Comparison of ENCODE assay signal across 9 mouse cellular contexts in genomic region chr5:148977698-148978457, GRCm38 (mm10). TPM values are rescaled to one million over a fixed set of nuclear protein-coding genes. Genes with fewer than 3 reads are reported as not detected.
DNase-seq lines count a peak whose midpoint lies in the region; ATAC-seq and TF ChIP-seq lines count a peak whose summit lies in the region.
"Had no signal": no experiment of that assay in that cellular context is flagged by ENCODE, and none has a peak within 500 bp of the region (broad histone marks: within the 10 kb centered on the region; RNA-seq: fewer than 3 reads in every experiment).

No protein-coding gene starts in this region.

- no peak for TF ChIP-seq POLR2A in kidney, adult 2 months (IDR thresholded peaks at IDR 0.05; ENCODE audit: low read depth, low read length)

- intact Hi-C loops in heart, postnatal 25 days (cut with DNase I) = no loop called here
- intact Hi-C loops in left cerebral cortex, adult 2 months (cut with DNase I) = no loop called here

- no peak overlapping the region for H3K9ac ChIP-seq in midbrain, embryonic 14.5 days (replicated peaks; ENCODE audit: low read length)

- no peak for TF ChIP-seq CTCF in kidney, adult 2 months (conservative IDR thresholded peaks at IDR 0.05; ENCODE audit: insufficient read depth, insufficient read length, low read depth, low read length)
- no peak for TF ChIP-seq CTCF in left cerebral cortex, adult 2 months (IDR thresholded peaks at IDR 0.05)

- WGBS in kidney, adult 2 months = 26% methylated on average over 14 of the region's 14 CpGs
- WGBS in midbrain, embryonic 14.5 days = 26% methylated on average over 14 of the region's 14 CpGs

- peak; percentile 95 for DNase-seq in heart, adult 11 months
- no peak for DNase-seq in heart, postnatal 25 days (ENCODE audit: low spot score)
- DNase-seq in embryo, embryonic 10.5 days (ENCODE audit: low spot score) = peak; percentile 60
- peak; percentile 56 for DNase-seq in kidney, adult 2 months
- peak; percentile 32 for DNase-seq in midbrain, embryonic 14.5 days
- no peak for DNase-seq in left cerebral cortex, adult 2 months (ENCODE audit: extremely low spot score in 1 of 2, low spot score in 2 of 2)
- no peak for DNase-seq in Muller cell, postnatal 12 days (ENCODE audit: inconsistent ontology term)
- DNase-seq in right cerebral cortex, postnatal 25 days = no peak

- no peaks in the 10 kb centered on the region for H3K9me3 ChIP-seq in midbrain, embryonic 14.5 days (ENCODE audit: control insufficient read depth, low read length)

- H3K27ac ChIP-seq in kidney, adult 2 months (ENCODE audit: insufficient read depth, low read depth, low read length) = peak overlapping the region; percentile 96
- H3K27ac ChIP-seq in midbrain, embryonic 14.5 days (replicated peaks; ENCODE audit: low read depth, low read length) = peak overlapping the region; percentile 37; the same call in 1 of the 2 replicates
- no peak overlapping the region; the same call in 1 of the 2 replicates for H3K27ac ChIP-seq in left cerebral cortex, adult 2 months

- H3K4me2 ChIP-seq in midbrain, embryonic 14.5 days (ENCODE audit: low read length) = no peak overlapping the region

- no peak for ATAC-seq in midbrain, embryonic 14.5 days (ENCODE audit: low FRiP score, low TSS enrichment)

- no peaks in the 10 kb centered on the region for H3K36me3 ChIP-seq in kidney, adult 2 months (ENCODE audit: control insufficient read depth, insufficient read depth, low read length)
- no peaks in the 10 kb centered on the region for H3K36me3 ChIP-seq in midbrain, embryonic 14.5 days (ENCODE audit: control insufficient read depth, insufficient read depth, low read length)

- no peak overlapping the region for H3K4me3 ChIP-seq in kidney, adult 2 months (ENCODE audit: insufficient read depth, low read depth, low read length)
- no peak overlapping the region for H3K4me3 ChIP-seq in midbrain, embryonic 14.5 days (replicated peaks; ENCODE audit: low read depth, low read length)
- no peak overlapping the region for H3K4me3 ChIP-seq in left cerebral cortex, adult 2 months

- peaks cover 21% of the 10 kb centered on the region for H3K4me1 ChIP-seq in kidney, adult 2 months (ENCODE audit: control insufficient read depth, insufficient read depth, low read length)
- H3K4me1 ChIP-seq in midbrain, embryonic 14.5 days (ENCODE audit: control insufficient read depth, insufficient read depth, low read length) = no peaks in the 10 kb centered on the region

- H3K27me3 ChIP-seq in kidney, adult 2 months (replicated peaks; ENCODE audit: control insufficient read depth, insufficient read depth, low read length) = no peaks in the 10 kb centered on the region
- no peaks in the 10 kb centered on the region for H3K27me3 ChIP-seq in midbrain, embryonic 14.5 days (ENCODE audit: control insufficient read depth, insufficient read depth, low read length)

RNA-seq across cellular contexts. Expression of gene Gm42791, which starts 17.1 kb away (rescaled TPM):
- total RNA-seq in heart, postnatal 25 days (2021) = 1 to 10 TPM; 5.8 to 6.2 TPM
- not detected in 2 replicates for polyA plus RNA-seq in kidney, adult 2 months (2012; rRNA removed)
- polyA plus RNA-seq in midbrain, embryonic 14.5 days (2014; fragmentation: Nextera tagmentation; extraction: Ambion mirVana) = not detected in 2 replicates
- total RNA-seq in left cerebral cortex, adult 2 months (2021) = 10 to 100 TPM; 34.0 to 39.1 TPM
- polyA plus RNA-seq: testis, adult 2 months had no signal

RNA-seq across cellular contexts. Expression of gene Katnal1, which starts 48.8 kb away (rescaled TPM):
- total RNA-seq in heart, postnatal 25 days (2021) = 1 to 10 TPM; 9.2 to 9.9 TPM
- polyA plus RNA-seq in kidney, adult 2 months (2012; rRNA removed) = 6.6 and 7.5 TPM in 2 replicates
- 30.9 and 42.8 TPM in 2 replicates for polyA plus RNA-seq in midbrain, embryonic 14.5 days (2014; fragmentation: Nextera tagmentation; extraction: Ambion mirVana)
- 10 to 100 TPM; 76.6 to 78.1 TPM for total RNA-seq in left cerebral cortex, adult 2 months (2021)

Comparison
In these comparisons a context has a peak if more than half of its experiments do, and no peak if none do; other contexts are left out.
1. DNase-seq: peak in heart, adult 11 months (single experiment), embryo, embryonic 10.5 days (single experiment), kidney, adult 2 months (single experiment) and midbrain, embryonic 14.5 days (single experiment); none in heart, postnatal 25 days (single experiment), left cerebral cortex, adult 2 months (0 of 2), Muller cell, postnatal 12 days (single experiment) and right cerebral cortex, postnatal 25 days (single experiment).
2. RNA of gene Gm42791, which starts 17.1 kb away (total RNA-seq): 34.0 to 39.1 TPM in left cerebral cortex, adult 2 months; 5.8 to 6.2 TPM in heart, postnatal 25 days; every median in the first group is over 4 times any median in the second.
3. RNA of gene Katnal1, which starts 48.8 kb away (total RNA-seq): 76.6 to 78.1 TPM in left cerebral cortex, adult 2 months; 9.2 to 9.9 TPM in heart, postnatal 25 days; every median in the first group is over 4 times any median in the second.